Mouse (Mus musculus) thymus, postnatal 10 days (tissue): Measurements from ENCODE around the gene Mylk.

Experiments used
- DNase-seq, 2 experiments: peaks; one replicate each; pipeline ENCODE4 v3.0.0; 2021; ENCODE audit warnings: low spot score in 2 of 2

Gene Mylk

DNA sequence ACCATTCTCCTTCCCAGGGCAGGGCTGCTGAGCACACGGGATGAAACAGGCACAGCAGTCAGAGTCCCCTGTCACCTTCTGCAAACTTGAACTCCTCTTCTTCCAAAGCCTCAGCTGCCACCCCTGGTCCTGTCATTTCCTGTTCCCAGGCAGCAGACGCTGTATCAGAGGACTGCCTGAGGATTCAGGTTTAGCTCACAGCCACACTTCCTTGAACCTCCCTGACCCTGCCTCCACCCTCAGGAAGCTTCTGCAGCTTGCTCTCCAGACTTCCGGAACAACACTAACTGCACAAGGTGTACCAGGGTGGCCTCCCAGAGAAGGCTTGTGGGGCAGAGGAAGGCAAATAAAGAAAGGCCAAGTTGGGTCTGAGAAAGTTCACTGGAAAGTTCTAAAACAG lies 102.6 kb downstream of the Mylk start:
- no peak for DNase-seq

DNA sequence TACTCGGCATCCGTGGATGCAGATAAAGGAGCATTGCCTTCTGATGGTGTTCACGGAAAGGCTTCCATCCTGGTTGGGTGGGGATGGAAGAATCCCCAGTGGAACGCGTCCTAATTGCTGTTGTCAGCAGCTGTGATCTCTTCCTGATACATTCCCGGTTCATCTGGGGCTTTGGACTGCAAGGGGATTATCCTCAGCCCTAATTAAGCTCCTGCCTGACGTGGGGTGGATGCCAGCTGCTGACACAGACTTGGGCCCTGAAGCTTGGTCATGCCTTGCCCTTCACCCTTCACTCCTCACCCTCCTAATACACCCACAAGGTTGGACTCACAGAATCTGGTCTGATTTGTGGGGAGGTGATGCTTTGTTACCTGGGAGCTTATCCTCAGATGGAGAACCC lies 109.1 kb downstream of the Mylk start:
- no peak for DNase-seq

DNA sequence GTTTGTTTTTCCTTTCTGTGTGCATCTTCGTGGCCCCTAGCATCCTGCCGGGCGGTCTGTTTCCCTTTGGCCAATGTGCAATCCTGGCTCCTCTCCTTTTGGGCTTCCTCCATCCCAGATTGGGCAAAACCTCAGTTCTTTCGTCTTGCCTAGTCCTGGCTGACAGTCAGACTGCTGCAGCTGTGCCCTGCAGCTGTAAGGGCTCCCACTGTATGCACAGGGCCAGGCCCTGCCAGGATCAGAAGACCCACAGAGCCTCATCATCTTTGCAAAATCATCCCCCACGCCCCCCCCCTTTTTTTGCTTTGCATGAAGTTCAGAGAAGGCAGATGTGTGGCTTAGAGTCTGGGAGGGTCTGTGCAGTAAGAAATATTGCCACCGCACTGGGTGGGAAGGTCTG lies 110.1 kb downstream of the Mylk start:
- no peak for DNase-seq

DNA sequence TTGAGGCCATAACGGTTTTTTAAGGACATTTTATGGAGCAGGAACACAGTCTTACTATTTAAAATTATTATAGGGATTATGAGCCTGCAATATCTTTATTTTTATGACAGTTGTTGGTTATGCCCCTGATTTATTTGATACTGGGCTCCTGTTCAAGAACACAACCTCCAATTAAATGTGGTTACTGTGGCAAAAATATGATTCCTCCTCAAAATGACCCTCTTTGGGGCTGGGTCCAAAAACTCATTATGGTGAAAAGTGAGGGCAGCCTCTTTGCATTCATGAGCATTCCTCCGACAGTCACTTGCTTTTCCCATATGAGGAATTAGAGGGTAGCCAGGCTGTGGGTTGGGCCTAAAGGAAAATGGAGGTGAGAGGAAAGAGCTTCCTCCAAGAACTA lies 110.7 kb downstream of the Mylk start:
- DNase-seq, result no peak

DNA sequence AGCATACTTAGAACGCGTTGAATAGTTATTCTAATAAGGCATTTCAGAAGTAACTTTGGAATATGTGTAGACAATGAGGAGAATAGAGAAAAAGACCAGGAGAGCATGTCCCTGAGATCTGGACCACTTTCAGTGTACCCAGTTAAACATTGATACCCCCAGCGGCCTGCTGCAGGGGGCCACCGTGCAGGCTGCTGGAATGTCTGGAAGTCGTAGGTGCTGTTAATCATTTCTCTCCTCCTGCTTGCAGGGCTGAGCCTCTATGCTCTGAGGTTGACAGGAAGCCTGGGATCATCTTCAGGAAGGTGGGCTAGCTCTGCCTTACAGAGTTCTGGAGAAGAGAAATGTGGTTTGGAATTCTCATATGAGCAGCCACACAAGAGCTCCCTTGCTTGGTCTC lies 112.6 kb downstream of the Mylk start:
- no peak for DNase-seq

DNA sequence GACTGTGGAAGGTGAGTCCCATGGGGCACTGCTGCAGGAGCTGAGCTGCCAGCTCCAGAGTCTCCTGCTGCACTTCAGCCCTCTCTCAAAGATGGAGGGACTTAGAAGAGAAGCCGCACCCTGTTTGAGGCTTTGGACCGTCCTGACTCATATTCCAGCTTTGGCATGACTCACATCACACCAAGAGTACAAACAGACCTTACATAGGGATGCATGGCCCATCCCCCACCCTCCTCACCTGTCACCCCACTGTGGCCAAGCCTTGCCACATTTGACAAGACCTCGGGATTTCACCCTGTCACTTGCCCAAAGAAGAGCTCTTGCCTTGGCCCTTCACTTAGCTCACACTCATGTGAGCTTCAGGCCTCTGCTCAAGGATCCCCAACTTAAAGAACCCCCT lies 115.8 kb downstream of the Mylk start:
- no peak for DNase-seq

DNA sequence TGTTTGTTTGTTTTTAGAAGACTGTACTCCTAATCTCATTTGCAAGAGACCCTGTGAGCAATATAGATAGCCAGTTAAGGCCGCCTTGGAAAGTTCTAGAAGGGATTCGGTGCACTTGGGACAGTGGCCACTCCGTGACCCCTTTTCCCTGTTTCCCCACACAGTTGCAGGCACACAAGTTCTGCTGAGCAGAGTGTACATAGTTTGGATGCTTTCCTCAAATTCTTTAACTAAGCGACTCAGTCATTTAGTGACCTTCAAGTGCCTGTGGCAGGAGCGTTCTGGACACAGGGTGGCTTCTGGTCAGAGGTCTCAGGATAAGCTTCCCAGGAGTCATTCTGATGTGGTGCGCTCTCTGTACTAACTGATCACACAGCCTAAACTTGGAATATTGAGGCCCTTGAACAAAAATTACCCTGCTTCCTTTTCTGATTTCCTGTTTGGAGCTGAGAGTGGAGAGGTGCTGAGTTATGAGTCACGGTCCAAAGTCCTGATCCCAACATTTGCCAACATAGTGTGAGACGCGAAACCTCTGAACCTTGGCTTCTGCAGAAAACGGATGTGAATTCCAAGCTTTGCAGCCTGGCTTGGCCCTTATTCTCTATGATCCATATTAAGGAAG lies 116.8 kb downstream of the Mylk start:
- no peak for DNase-seq

DNA sequence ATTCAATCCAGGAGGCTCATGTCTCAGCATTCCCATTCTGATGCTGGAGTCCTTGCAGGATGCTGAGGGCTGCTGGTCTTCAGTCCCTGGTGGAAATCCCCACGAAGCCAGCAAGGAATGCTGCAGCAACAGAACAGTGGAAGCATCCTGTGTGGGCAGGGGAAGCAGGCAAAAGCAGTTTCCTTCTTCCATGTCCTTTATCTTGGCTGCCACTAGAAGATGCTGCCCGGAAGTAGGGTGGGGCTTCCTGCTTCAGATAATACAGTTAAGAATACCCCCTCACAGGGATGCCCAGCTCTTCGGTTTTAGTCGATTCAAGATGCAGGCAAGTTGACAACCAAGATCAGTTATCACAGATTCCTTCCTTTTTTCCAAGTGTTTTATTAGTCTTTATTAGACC lies 120.4 kb downstream of the Mylk start:
- DNase-seq, result no peak

DNA sequence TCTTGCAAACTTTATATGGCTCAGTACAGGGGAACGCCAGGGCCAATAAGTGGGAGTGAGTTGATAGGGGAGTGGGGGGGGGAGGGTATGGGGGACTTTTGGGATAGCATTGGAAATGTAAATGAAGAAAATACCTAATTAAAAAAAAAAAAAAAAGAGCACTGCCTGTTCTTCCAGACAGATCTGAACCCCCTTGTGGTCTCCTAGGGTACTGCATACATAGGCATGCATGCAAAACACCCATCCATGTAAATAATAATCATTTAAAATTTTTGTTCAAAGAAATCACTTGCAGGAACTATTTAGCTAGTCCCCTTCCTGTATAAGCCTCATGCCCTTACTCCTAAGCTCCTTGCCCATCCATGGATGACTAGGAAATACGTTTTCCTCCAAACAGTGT lies 122.2 kb downstream of the Mylk start:
- peak in 1 of 2 experiments; percentile 39 for DNase-seq

DNA sequence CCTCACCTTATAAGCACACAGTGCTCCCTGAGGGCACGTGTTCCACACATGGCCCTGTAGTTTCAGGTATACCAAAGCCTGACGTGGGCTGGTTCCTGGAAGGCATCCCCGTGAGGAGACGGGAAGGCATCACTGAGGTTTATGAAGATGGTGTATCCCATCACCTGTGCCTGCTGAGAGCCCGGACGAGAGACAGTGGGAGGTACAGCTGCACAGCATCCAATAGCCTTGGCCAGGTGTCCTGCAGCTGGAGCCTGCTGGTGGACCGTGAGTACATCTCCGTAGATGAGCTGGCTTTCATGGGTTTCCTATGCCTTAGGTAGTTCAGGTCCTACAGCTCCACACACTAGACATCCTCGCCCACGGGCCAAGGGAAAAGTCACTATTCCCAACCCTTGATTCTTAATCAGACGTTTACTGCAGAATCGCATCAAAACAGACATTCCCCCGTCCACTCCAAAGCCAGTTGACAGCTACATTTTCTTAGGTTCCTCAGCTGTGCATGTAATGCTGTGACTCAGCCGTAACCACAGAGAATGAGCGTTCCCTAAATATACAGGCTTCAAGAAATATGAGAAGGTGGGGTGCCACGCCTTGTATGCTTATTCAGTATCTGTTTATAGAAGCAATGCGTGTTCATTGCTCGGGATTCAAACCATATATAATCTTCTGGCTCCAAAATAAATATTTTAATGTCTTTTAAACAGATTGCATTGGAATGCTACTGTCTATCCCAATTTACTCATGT lies 135.2 kb downstream of the Mylk start:
- DNase-seq, result no peak

DNA sequence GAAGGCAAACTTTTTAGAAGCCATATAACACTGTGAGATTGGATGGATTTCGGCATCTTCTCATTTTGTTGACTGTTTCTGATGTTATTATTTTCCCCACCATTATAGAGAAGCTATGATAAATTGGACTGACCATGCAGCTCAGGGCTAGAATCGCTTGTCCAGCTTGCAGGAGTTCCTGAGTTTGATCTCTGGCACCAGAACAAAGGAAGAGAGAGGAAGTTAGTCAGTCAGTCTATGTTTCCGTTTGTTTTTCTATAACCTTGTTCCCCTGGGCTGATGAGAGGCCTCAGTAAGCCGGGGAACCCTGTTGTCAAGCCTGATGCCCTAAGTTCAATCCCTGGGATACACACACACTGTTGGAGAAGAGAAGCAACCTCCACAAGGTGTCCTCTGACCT lies 135.8 kb downstream of the Mylk start:
- no peak for DNase-seq

DNA sequence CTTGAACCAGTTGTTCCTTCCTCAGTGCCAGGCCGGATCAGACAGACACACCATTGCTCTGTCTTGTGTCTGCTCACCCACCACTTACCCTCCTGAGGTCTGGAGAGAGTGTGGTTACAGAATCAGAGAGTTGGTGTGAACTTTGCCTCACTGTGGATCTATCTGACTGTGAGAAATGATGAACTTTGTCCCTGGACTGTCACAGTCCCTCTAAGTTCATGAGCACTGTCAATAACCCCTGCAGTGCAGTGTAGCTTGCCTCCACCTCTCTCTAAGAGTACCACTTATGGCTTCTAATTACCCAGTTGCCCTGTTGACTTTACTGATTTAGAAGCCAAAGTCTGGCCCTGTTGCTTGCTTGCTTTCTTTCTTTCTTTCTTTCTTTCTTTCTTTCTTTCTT lies 142.0 kb downstream of the Mylk start:
- no peak for DNase-seq

DNA sequence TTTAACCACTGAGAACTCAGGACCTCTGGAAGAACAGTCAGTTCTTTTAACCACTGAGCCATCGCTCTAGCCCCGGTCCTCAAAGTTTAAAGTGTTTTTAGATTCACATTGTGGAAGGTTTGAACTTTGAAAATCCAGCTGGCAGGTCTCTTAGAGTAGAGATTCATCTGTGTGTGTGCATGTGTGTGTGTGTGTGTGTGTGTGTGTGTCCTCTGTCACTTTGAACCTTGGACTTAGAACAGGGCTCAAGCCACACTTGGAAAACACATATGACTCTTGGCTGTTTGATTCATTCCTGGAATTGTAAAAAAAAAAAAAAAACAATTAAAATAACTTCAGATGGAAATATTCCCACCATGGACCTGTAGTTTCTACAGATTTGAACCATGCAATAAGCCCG lies 149.0 kb downstream of the Mylk start:
- DNase-seq, result no peak

DNA sequence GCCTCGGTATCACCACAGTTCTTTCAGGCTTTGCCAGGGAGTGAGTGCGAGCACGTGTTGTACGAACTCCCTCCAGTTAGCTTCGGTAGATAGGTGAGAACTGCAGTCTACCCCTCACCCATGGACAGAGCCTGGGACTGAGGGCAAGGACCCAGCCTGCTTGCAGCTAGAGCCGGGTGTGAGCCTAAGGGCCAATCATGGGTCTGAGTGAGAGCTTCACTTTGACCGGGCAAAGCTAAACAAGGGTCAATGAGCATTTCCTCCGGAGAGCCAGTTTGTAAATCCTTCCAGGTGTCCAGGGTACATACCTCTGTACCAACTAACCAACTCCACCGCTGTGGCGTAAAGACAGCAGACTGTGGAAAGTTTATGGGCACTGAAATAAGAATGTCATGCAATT lies 150.9 kb downstream of the Mylk start:
- DNase-seq, result no peak

DNA sequence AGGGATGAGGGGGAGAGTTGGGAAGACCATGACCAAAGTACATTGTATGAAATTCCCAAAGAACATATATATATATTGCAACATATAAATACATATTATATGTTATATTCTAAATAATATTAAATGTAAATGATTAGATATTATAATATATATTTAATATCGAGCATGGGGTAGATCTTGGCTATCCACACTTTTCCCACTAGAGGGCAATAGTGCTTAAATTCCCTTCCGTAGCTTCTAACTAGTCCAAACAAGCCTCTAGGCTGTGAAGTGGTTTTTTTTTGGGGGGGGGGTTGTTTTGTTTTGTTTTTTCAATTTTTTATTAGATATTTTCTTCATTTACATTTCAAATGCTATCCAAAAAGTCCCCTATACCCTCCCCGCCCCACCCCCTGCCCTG lies 152.0 kb downstream of the Mylk start:
- DNase-seq, result no peak

DNA sequence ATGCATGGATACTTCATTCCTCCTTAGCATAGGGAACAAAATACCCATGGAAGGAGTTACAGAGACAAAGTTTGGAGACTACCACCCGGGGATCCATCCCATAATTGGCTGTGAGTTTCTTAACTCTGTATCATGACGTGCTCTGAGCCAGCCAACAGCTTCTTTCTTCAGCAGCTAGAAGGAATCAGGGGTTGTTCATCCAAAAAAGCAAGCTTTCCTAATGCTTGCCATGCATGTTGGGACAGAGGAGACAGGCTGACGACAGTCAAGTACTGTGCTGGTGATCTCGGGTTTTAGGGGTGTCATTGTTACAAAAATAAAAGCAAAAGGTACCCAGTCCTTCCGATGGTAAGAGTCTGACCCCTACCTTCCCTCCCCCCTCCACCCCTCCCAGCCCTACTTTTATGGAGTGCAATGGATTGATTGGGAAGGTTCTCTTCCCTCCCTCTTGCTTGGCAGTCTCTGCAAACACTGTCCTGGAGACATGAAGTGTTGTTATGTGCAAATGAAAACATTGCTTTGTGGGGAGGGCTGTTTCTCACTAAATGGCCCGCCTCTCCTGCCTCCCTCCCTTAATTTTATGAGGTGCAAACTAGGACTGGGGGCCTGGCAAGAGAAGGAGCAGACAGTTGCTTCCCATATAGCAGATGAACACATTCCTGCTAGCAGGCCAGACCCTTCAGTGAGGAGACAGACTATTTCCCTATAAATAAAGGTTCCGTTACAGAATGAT lies 153.2 kb downstream of the Mylk start:
- DNase-seq, result no peak

DNA sequence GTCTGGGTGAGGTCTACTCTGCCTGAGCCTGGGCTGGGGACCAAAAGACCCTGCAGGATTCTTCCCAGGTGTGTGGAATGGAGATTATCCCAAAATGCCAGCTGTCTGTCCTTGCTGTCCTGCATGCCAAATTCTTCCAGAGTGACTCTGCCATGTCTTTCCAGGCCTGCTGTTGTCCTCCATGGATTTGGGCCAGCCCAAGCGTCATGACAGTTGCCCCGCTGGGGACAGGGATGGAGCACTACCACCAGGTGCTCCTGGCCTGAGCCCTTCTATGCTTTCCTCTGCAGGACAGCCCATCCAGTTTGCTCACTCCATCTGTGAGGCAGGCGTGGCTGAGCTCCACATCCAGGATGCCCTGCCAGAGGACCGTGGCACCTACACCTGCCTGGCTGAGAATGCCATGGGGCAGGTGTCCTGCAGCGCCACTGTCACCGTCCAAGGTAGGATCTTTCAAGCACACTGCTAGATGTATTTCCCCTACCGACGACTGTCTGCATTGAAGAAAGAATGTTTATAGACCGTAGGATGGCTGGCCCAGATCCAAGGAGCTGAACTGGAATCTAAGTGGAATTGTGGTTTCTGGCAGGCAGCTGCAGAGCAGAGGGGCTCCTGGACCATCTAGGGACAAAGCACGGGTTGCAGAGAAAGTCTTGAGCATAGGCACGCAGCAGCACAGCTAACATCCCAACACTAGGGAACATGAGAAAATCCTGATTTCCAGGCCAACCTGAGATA lies 154.2 kb downstream of the Mylk start:
- no peak for DNase-seq

DNA sequence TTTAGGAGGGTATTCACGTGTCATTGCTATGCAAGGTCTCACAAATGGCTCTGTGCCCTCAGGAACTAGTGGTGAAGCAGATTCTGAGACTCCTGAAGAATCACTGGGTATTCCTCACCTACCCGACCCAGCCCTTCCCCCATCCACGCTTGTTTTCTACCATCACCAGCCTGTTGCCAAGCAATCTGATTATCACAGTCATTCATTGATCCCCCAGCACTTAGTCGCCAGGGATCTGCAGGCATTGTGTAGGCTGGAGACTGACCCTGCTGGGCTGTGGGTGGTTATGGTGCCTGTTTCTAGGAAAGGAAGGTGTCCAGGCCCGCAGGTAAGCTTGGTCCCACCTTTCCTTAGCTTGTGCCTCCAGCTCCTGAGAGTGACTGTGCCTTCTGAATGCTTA lies 155.0 kb downstream of the Mylk start:
- DNase-seq, result no peak

DNA sequence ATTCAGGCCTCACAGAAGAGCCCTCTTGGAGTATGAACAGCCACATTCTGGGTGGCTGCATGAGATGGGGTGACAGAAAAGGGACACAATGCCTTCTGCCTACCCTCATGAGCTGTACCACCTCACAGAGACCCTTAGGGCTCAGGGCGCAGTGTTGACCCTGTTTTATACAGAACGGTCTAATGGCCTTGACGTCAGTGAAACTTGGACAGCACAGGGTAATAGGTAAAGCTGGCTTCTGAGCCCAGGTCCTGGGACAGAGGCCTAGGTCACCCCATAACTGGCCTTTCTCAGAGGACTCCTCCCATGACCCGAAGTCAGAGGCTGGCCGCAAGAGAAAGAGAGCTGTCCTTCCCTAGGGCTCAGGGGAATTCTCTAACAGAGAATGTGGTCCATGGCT lies 155.5 kb downstream of the Mylk start:
- DNase-seq, result no peak

DNA sequence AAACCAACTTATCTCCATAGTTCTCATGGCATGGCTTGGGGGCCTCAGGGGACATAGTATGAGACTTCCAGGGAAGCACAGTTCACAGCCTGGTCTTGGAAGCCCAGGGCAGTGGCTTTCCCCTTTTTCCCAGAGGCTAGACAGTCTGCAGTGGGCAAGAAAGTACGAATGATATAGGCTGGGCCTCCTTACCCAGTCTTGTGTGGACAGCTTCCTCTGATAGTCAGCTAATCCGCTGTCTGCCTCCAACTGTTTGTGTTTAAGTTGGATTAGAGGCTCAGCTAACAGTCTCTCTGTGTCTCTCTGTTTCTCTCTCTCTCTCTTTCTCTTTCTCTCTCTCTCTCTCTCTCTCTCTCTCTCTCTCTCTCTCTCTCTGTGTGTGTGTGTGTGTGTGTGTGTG lies 156.0 kb downstream of the Mylk start:
- DNase-seq, result no peak

DNA sequence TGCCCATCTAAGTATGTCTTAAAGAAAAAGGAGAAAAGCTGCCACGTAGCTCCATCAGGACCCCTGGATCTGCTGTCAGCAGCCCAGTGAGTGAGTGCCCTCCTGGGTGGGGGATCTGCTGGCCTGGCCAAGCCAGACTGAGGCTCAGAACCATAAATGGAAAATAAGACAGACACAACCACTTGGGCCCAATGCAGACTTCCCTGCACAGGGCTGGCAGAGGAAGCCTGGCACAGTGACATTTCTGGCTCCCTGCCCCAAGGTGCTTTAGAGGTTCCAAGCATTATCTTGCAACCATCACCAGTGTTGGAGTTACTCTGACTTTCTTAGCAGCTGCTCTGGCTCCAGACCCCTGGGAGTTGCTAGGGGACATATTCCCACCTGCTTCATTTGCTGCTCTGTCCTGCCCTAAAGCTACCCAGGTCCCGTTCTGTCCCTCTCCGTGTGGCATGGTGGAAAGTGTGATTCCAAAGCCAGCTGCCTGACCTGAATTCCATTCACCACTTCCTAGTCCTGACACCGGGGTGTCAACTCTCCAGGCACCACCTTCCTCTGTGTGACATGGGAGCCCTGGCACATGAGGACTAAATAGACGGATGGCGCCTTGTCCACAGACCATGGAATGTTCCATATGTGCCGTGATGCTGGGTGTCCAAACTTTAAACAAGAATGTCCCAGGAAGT lies 156.7 kb downstream of the Mylk start:
- no peak for DNase-seq

DNA sequence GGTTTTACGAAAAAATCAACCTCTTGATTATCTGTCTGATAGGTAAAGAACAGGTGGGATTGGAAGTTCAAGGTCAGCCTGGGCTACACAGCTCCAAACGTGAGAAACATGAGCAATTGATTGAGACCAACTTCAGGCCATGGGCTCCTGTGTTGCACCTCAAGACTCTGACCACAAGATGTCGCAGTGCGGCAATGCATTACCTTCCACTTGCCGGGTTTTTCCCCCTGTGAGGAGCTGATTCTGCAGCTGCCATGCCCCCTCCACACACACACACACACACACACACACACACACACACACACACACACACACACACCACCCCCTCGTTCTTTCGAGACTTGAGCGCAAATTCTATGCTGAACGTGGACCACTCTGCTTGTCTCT lies 157.3 kb downstream of the Mylk start:
- peak; percentile 9 to 41 for DNase-seq
